Mouse (Mus musculus): Measurements from ENCODE around the gene Inmt.
A peak's percentile ranks its signal among the peaks of the same experiment; 100 is the strongest.

- TF ChIP-seq CTCF (IDR thresholded peaks at IDR 0.05; ENCODE audit: low read depth): peak; percentile 46
- no peak for TF ChIP-seq EP300 (optimal IDR thresholded peaks at IDR 0.05)
Observed at GRCm38 (mm10) chr6:55171638-55172037, 3.2 kb downstream of the Inmt start.

Data from stomach, postnatal 0 days (tissue).